In genomic region chr1:118501691-118502090, GRCm38 (mm10) we compare ENCODE assay signal across 22 mouse cellular contexts.
"Had no signal": no experiment of that assay in that cellular context is flagged by ENCODE, and none has a peak within 500 bp of the region (broad histone marks: within the 10 kb centered on the region; RNA-seq: fewer than 3 reads in every experiment).

No protein-coding gene starts in this region.

- H3K27me3 ChIP-seq: limb, embryonic 12.5 days; limb, embryonic 15.5 days; midbrain, embryonic 12.5 days; midbrain, embryonic 15.5 days; neural tube, embryonic 12.5 days; neural tube, embryonic 15.5 days had no signal

- DNase-seq: left cerebral cortex, postnatal 4 days; liver, postnatal 0 days; lung, embryonic 14.5 days; right cerebral cortex, adult 18-20 months; right cerebral cortex, postnatal 14 days; right cerebral cortex, postnatal 4 days; thymus, adult 2 months; thymus, postnatal 14 days; thymus, postnatal 4 days had no signal

- H3K4me2 ChIP-seq: limb, embryonic 12.5 days; limb, embryonic 15.5 days; liver, embryonic 11.5 days; lung, embryonic 14.5 days; midbrain, embryonic 12.5 days; midbrain, embryonic 15.5 days; neural tube, embryonic 12.5 days; neural tube, embryonic 15.5 days had no signal

- ATAC-seq: intestine, embryonic 16.5 days; liver, postnatal 0 days; lung, postnatal 0 days; midbrain, embryonic 15.5 days had no signal

- H3K9me3 ChIP-seq: limb, embryonic 12.5 days; limb, embryonic 15.5 days; midbrain, embryonic 12.5 days; midbrain, embryonic 15.5 days; neural tube, embryonic 12.5 days; neural tube, embryonic 15.5 days had no signal

- H3K9ac ChIP-seq: limb, embryonic 12.5 days; limb, embryonic 15.5 days; liver, embryonic 14.5 days; liver, postnatal 0 days; lung, embryonic 14.5 days; midbrain, embryonic 12.5 days; midbrain, embryonic 15.5 days; neural tube, embryonic 12.5 days; neural tube, embryonic 15.5 days had no signal

- H3K27ac ChIP-seq: kidney, postnatal 0 days; limb, embryonic 12.5 days; limb, embryonic 15.5 days; liver, embryonic 14.5 days; macrophage; midbrain, embryonic 12.5 days; midbrain, embryonic 15.5 days; neural tube, embryonic 12.5 days; neural tube, embryonic 15.5 days; stomach, postnatal 0 days had no signal

- H3K4me1 ChIP-seq: limb, embryonic 12.5 days; limb, embryonic 15.5 days; midbrain, embryonic 12.5 days; midbrain, embryonic 15.5 days; neural tube, embryonic 12.5 days; neural tube, embryonic 15.5 days had no signal

- H3K4me3 ChIP-seq: limb, embryonic 12.5 days; limb, embryonic 15.5 days; midbrain, embryonic 12.5 days; midbrain, embryonic 15.5 days; neural tube, embryonic 12.5 days; neural tube, embryonic 15.5 days had no signal
